Mouse (Mus musculus): ENCODE data around the gene Atg4b. TPM values are rescaled to one million over a fixed set of nuclear protein-coding genes. Genes with fewer than 3 reads are reported as not detected.
"Not testable (repeated sequence)": the region's sequence is repeated elsewhere in the genome, so short reads cannot be mapped to it uniquely, and the experiment has no call there.

Gene Atg4b
- total and polyA plus RNA-seq, 2 experiments, result 20.0 to 29.1 TPM

DNA sequence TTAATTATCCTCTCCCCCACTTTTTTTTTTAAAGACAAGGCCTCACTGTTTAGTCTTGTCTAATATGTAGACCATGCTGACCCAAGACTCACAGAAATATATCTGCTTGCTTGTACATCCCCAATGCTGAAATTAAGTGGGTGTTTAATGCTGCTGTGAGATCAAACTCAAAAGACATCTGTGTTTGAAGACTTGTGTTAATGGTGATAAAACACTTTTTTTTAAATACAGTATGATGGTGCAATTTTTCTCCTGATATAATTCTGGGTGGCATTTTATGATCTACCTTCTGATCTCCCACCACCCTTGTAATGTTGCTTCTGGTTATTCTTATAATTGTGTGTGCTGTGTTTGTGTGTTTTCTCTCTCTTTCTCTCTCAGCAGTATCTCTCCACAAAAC lies 4.9 kb downstream of the Atg4b start:
- DNase-seq (ENCODE audit: extremely low read depth, low read depth, low spot score), result no peak
- Histone ChIP-seq H3K4me3 (ENCODE audit: insufficient read depth, low read depth, low read length) (no peak overlapping the region), H3K27ac (replicated peaks; ENCODE audit: insufficient read depth, low read depth, low read length) (no peak overlapping the region), H3K4me1 (ENCODE audit: control insufficient read depth, insufficient read depth, low read length) (peaks cover 12% of the 10 kb centered on the region), H3K79me2 (ENCODE audit: control insufficient read depth, insufficient read depth, low read length) (peaks cover 37% of the 10 kb centered on the region), H3K36me3 (ENCODE audit: control insufficient read depth, insufficient read depth, low read length) (no peaks in the 10 kb centered on the region), H3K27me3 (ENCODE audit: control insufficient read depth, insufficient read depth, low read length) (no peaks in the 10 kb centered on the region), H3K9ac (ENCODE audit: low read depth, low read length) (no peak overlapping the region)
- TF ChIP-seq POLR2A (IDR thresholded peaks at IDR 0.05; ENCODE audit: extremely low read depth, insufficient read depth, low read length), result no peak
- no peak for TF ChIP-seq CTCF (IDR thresholded peaks at IDR 0.05; ENCODE audit: low read depth, low read length)

DNA sequence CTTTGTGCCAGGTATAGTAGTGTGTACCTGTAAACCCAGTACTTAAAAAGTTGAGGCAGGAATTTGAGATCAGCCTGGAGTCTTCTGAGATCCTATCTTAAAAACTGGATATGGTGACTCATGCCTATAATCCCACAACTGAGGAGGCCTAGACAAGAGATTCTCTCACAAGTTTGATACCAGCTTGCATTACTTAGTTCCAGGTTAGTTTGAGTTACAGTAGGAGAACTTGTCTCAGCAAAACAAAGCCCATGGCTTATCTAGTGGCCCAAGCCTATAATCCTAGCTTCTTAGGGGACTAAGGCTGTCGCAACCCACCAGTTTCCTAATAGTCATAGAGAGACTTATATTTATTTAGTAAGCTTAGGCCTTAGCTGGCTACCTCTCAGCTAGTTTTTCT lies 8.8 kb downstream of the Atg4b start:
- Histone ChIP-seq H3K36me3 (ENCODE audit: control insufficient read depth, insufficient read depth, low read length) (no peaks in the 10 kb centered on the region), H3K4me3 (ENCODE audit: insufficient read depth, low read depth, low read length) (no peak overlapping the region), H3K79me2 (ENCODE audit: control insufficient read depth, insufficient read depth, low read length) (peaks cover 49% of the 10 kb centered on the region; the same call in 1 of the 2 replicates), H3K27ac (replicated peaks; ENCODE audit: insufficient read depth, low read depth, low read length) (no peak overlapping the region), H3K9ac (ENCODE audit: low read depth, low read length) (no peak overlapping the region), H3K4me1 (ENCODE audit: control insufficient read depth, insufficient read depth, low read length) (peaks cover 9% of the 10 kb centered on the region), H3K27me3 (ENCODE audit: control insufficient read depth, insufficient read depth, low read length) (no peaks in the 10 kb centered on the region)
- no peak for TF ChIP-seq POLR2A (IDR thresholded peaks at IDR 0.05; ENCODE audit: extremely low read depth, insufficient read depth, low read length)
- TF ChIP-seq CTCF (IDR thresholded peaks at IDR 0.05; ENCODE audit: low read depth, low read length), result no peak
- 96% methylated on average over 1 of the region's 1 CpGs for WGBS
- DNase-seq (ENCODE audit: extremely low read depth, low read depth, low spot score), result no peak

DNA sequence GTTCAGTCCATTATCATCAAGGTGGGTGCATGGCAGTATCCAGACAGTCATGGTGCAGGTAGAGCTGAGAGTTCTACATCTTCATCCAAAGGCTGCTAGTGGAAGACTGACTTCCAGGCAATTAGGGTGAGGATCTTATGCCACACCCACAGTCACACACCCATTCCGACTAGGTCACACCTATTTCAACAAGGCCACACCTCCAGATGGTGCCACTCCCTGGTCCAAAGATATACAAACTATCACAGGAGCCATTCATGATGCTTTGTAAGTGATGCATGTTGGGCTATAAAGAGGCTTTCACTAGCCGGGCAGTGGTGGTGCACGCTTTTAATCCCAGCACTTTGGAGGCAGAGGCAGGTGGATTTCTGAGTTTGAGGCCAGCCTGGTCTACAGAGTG lies 12.2 kb downstream of the Atg4b start:
- H3K27me3 ChIP-seq (ENCODE audit: control insufficient read depth, insufficient read depth, low read length); H3K27ac ChIP-seq (replicated peaks; ENCODE audit: insufficient read depth, low read depth, low read length); H3K36me3 ChIP-seq (ENCODE audit: control insufficient read depth, insufficient read depth, low read length); H3K4me3 ChIP-seq (ENCODE audit: insufficient read depth, low read depth, low read length); H3K4me1 ChIP-seq (ENCODE audit: control insufficient read depth, insufficient read depth, low read length); H3K9ac ChIP-seq (ENCODE audit: low read depth, low read length); DNase-seq (ENCODE audit: extremely low read depth, low read depth, low spot score): not testable (repeated sequence)
- 95% methylated on average over 3 of the region's 3 CpGs for WGBS
- peaks cover 37% of the 10 kb centered on the region; the same call in 1 of the 2 replicates for H3K79me2 ChIP-seq (ENCODE audit: control insufficient read depth, insufficient read depth, low read length)

DNA sequence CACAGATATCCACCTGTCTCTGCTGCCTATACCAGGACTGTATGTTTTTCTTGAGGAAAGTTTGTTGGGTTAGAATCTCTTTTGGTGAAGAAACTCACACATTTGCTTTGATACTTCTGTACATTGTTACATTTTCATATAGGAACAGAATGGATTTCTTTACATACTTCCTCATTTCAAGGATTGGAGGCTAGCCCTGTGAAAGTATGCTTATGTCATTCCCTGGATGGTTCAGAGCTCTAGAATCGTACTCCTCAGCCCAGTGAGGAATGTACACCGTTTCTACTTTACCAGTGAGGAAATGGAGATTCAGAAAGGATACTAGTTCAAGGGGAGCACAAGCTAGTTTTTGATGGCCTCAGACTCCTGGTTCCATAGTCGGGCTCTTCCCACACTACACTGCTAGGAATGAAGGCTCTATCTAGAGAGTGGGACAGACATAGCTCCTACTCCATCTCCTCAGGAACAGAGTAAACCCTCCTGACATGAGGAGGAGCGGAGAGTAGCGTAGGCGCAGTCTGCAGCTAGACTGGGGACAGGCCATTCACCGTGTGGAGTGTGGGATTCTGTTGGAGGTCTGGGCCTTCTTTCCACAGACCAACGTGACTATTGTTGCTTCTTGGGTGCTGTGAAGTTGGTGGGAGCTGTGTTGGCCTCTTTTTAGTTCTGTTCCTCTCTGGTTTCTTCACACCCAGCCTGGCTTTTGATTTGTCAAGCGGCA lies 13.7 kb downstream of the Atg4b start:
- Histone ChIP-seq H3K4me1 (ENCODE audit: control insufficient read depth, insufficient read depth, low read length) (no peaks in the 10 kb centered on the region), H3K36me3 (ENCODE audit: control insufficient read depth, insufficient read depth, low read length) (peaks cover 15% of the 10 kb centered on the region), H3K9ac (ENCODE audit: low read depth, low read length) (no peak overlapping the region), H3K27me3 (ENCODE audit: control insufficient read depth, insufficient read depth, low read length) (no peaks in the 10 kb centered on the region), H3K4me3 (ENCODE audit: insufficient read depth, low read depth, low read length) (no peak overlapping the region), H3K27ac (replicated peaks; ENCODE audit: insufficient read depth, low read depth, low read length) (no peak overlapping the region), H3K79me2 (ENCODE audit: control insufficient read depth, insufficient read depth, low read length) (peaks cover 34% of the 10 kb centered on the region; the same call in 1 of the 2 replicates)
- TF ChIP-seq POLR2A (IDR thresholded peaks at IDR 0.05; ENCODE audit: extremely low read depth, insufficient read depth, low read length), result no peak
- no peak for TF ChIP-seq CTCF (IDR thresholded peaks at IDR 0.05; ENCODE audit: low read depth, low read length)
- WGBS, result 93% methylated on average over 9 of the region's 9 CpGs
- no peak for DNase-seq (ENCODE audit: extremely low read depth, low read depth, low spot score)

DNA sequence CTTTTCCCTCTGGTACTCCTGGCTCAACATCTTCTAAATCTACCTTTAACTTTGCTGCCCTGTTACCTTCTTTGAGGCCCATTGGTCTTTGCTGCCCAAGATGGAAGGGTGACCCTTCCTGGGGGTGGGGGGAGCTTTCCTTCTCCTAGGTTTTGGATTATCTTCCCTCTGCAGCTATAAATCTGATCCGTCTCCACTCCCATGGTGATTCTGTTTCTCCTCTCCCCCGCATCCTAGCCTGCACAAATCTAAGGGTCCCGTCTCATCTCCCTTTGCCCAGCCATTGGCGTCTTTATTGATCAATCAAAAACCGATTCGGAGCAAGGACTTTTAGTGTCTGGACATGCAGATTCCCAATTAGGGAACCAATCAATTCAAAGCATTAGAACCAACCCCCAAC lies 16.3 kb downstream of the Atg4b start:
- H3K4me3 ChIP-seq (ENCODE audit: insufficient read depth, low read depth, low read length), result no peak overlapping the region
- H3K79me2 ChIP-seq (ENCODE audit: control insufficient read depth, insufficient read depth, low read length), result peaks cover 24% of the 10 kb centered on the region; the same call in 1 of the 2 replicates
- no peaks in the 10 kb centered on the region for H3K27me3 ChIP-seq (ENCODE audit: control insufficient read depth, insufficient read depth, low read length)
- H3K4me1 ChIP-seq (ENCODE audit: control insufficient read depth, insufficient read depth, low read length), result no peaks in the 10 kb centered on the region
- peaks cover 19% of the 10 kb centered on the region for H3K36me3 ChIP-seq (ENCODE audit: control insufficient read depth, insufficient read depth, low read length)
- no peak overlapping the region for H3K9ac ChIP-seq (ENCODE audit: low read depth, low read length)
- TF ChIP-seq POLR2A (IDR thresholded peaks at IDR 0.05; ENCODE audit: extremely low read depth, insufficient read depth, low read length) (no peak), CTCF (IDR thresholded peaks at IDR 0.05; ENCODE audit: low read depth, low read length) (no peak)
- WGBS, result 95% methylated on average over 6 of the region's 6 CpGs
- DNase-seq (ENCODE audit: extremely low read depth, low read depth, low spot score), result no peak
- no peak overlapping the region for H3K27ac ChIP-seq (replicated peaks; ENCODE audit: insufficient read depth, low read depth, low read length)

DNA sequence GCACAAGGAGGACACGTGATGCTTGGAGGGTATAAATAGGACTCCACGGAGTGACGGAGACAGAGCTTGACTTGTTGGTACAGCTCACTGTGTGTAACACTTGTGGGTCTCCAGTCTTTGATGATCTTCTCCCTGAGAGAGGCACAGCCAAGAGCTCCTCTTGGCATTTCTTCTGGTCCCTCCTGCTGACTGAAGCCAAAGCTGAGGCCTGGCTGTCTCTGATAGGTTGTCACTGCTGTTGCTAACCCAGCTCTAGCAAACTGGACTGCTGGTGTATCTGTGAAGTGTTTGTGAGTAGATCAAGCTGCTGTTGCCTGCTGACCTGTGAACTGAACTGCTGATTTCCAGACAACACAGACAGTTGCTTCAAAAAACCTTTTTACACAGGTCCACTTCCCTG lies 18.6 kb downstream of the Atg4b start:
- H3K4me3 ChIP-seq (ENCODE audit: insufficient read depth, low read depth, low read length), result no peak overlapping the region
- no peak overlapping the region for H3K9ac ChIP-seq (ENCODE audit: low read depth, low read length)
- no peaks in the 10 kb centered on the region for H3K4me1 ChIP-seq (ENCODE audit: control insufficient read depth, insufficient read depth, low read length)
- no peak for DNase-seq (ENCODE audit: extremely low read depth, low read depth, low spot score)
- H3K27ac ChIP-seq (replicated peaks; ENCODE audit: insufficient read depth, low read depth, low read length), result no peak overlapping the region
- H3K27me3 ChIP-seq (ENCODE audit: control insufficient read depth, insufficient read depth, low read length), result no peaks in the 10 kb centered on the region
- WGBS, result 96% methylated on average over 3 of the region's 3 CpGs
- peaks cover 14% of the 10 kb centered on the region; the same call in 1 of the 2 replicates for H3K79me2 ChIP-seq (ENCODE audit: control insufficient read depth, insufficient read depth, low read length)
- no peak for TF ChIP-seq CTCF (IDR thresholded peaks at IDR 0.05; ENCODE audit: low read depth, low read length)
- no peak for TF ChIP-seq POLR2A (IDR thresholded peaks at IDR 0.05; ENCODE audit: extremely low read depth, insufficient read depth, low read length)
- H3K36me3 ChIP-seq (ENCODE audit: control insufficient read depth, insufficient read depth, low read length), result peaks cover 38% of the 10 kb centered on the region
